Mouse (Mus musculus) ovary, postnatal 36 days (tissue): ENCODE measurements at regions not wholly inside any gene's neighbourhood (a gene's known extent, or its start where the extent isn't known, plus 50 kb on each side); places are given as distances from the start of the nearest gene placed in this dataset.
"Not testable (repeated sequence)": the region's sequence is repeated elsewhere in the genome, so short reads cannot be mapped to it uniquely, and the experiment has no call there.

Experiments
- DNase-seq: peaks from one replicate; pipeline ENCODE4 v3.0.0; 2022; ENCODE audit warnings: low spot score, mixed read lengths

GRCm38 (mm10) chr2:146724142-146724679, 131.5 kb upstream of the Kiz start:
- no peak for DNase-seq

GRCm38 (mm10) chr2:146724924-146725555, 130.6 kb upstream of the Kiz start:
- no peak for DNase-seq

GRCm38 (mm10) chr2:146728693-146729092, 127.0 kb upstream of the Kiz start:
- no peak for DNase-seq

- DNase-seq = no peak
These were observed 124.6 kb upstream of the Kiz start for GRCm38 (mm10) chr2:146731081-146731480.

GRCm38 (mm10) chr2:146732891-146733290, 122.8 kb upstream of the Kiz start:
- not testable (repeated sequence) for DNase-seq

GRCm38 (mm10) chr2:146744396-146744795, 111.3 kb upstream of the Kiz start:
- DNase-seq = no peak

- no peak for DNase-seq
These were observed 110.5 kb upstream of the Kiz start for GRCm38 (mm10) chr2:146745012-146745682.

GRCm38 (mm10) chr2:146745683-146746047, 110.0 kb upstream of the Kiz start:
- DNase-seq = no peak

- no peak for DNase-seq
These were observed 101.7 kb upstream of the Kiz start for GRCm38 (mm10) chr2:146753988-146754387.

- no peak for DNase-seq
These were observed 92.0 kb upstream of the Kiz start for GRCm38 (mm10) chr2:146763522-146764144.

GRCm38 (mm10) chr2:146764313-146765255, 91.1 kb upstream of the Kiz start:
- no peak for DNase-seq

GRCm38 (mm10) chr2:146774876-146775275, 80.8 kb upstream of the Kiz start:
- DNase-seq = no peak

GRCm38 (mm10) chr2:146787132-146787810, 68.4 kb upstream of the Kiz start:
- no peak for DNase-seq

GRCm38 (mm10) chr2:146787811-146788455, 67.7 kb upstream of the Kiz start:
- DNase-seq = no peak

GRCm38 (mm10) chr2:146792844-146793420, 62.7 kb upstream of the Kiz start:
- DNase-seq = no peak

GRCm38 (mm10) chr2:146802973-146803372, 52.7 kb upstream of the Kiz start:
- no peak for DNase-seq
